Mouse (Mus musculus) midbrain, embryonic 12.5 days (tissue): ENCODE measurements around the gene Twf2. TPM values are rescaled to one million over a fixed set of nuclear protein-coding genes. Genes with fewer than 3 reads are reported as not detected.
A peak's percentile ranks its signal among the peaks of the same experiment; 100 is the strongest.

Source experiments
- ATAC-seq: fragments of 200-750 bp; cut with Nextera tagmentation; 2 replicates; pipeline ENCODE4 v1.8.0; 2017; ENCODE audit warnings: low read depth, moderate TSS enrichment, moderate library complexity; ENCODE audit not compliant: low FRiP score
- H3K27ac ChIP-seq: fragments of 300-500 bp; sonication (generic); replicated peaks from 2 replicates; pipeline ENCODE4 v1.5.1; 2016; ENCODE audit warnings: mild to moderate bottlenecking
- H3K27me3 ChIP-seq: fragments of 300-500 bp; sonication (generic); 2 replicates; pipeline ENCODE4 v1.6.1; 2016; ENCODE audit warnings: mild to moderate bottlenecking
- H3K36me3 ChIP-seq: fragments of 300-500 bp; sonication (generic); 2 replicates; pipeline ENCODE4 v1.6.1; 2016
- H3K4me1 ChIP-seq: fragments of 300-500 bp; sonication (generic); 2 replicates; pipeline ENCODE4 v1.6.1; 2016
- H3K4me2 ChIP-seq: fragments of 300-500 bp; sonication (generic); replicated peaks from 2 replicates; pipeline ENCODE4 v1.6.1; 2016; ENCODE audit warnings: mild to moderate bottlenecking, moderate library complexity
- H3K4me3 ChIP-seq: fragments of 300-500 bp; sonication (generic); 2 replicates; pipeline ENCODE4 v1.5.1; 2016; ENCODE audit warnings: mild to moderate bottlenecking
- H3K9ac ChIP-seq: fragments of 300-500 bp; sonication (generic); replicated peaks from 2 replicates; pipeline ENCODE4 v1.6.1; 2016; ENCODE audit warnings: mild to moderate bottlenecking, moderate library complexity
- H3K9me3 ChIP-seq: fragments of 300-500 bp; sonication (generic); 2 replicates; pipeline ENCODE4 v1.6.1; 2016; ENCODE audit warnings: mild to moderate bottlenecking
- WGBS: fragments of 180-500 bp; shearing (Covaris S2); methylation state at CpG from one replicate; pipeline ENCODE4 v1.1.7; 2016; 5-methylcytosine and 5-hydroxymethylcytosine counted together
- polyA plus RNA-seq: library from polyadenylated mRNA; unstranded; fragments of >200 nt; fragmentation: Nextera tagmentation; extraction: Ambion mirVana; gene quantifications from 2 replicates; pipeline ENCODE4 v1.2.1, GENCODE M21; 2016

Twf2 gene
- polyA plus RNA-seq, 1 experiment from 2014 or later, result 58.0 TPM

DNA sequence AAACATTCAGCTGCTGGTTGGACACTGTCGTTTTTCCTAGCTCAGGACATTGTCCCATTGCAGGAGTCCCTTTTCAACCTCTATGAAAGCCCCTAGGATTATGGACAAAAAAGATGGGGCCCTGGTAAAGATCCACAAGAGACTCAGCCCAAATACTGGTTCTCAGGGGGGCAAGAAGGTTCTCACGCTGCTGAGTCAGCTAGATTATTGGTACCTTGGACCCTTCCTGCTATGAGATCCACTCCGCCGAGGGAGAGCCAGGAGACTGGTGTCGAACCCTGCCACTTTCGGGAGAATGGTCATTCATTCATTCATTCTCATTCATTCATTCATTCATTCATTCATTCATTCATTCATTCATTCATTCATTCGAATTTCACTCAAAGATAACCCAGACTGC lies 14.1 kb downstream of the Twf2 start:
- H3K4me3 ChIP-seq, result no peak overlapping the region
- no peaks in the 10 kb centered on the region for H3K9me3 ChIP-seq
- 87% methylated on average over 7 of the region's 7 CpGs for WGBS
- H3K36me3 ChIP-seq, result peaks cover 33% of the 10 kb centered on the region
- no peak overlapping the region for H3K9ac ChIP-seq
- H3K4me2 ChIP-seq, result no peak overlapping the region
- peaks cover 6% of the 10 kb centered on the region; the same call in 1 of the 2 replicates for H3K4me1 ChIP-seq
- ATAC-seq, result no peak
- H3K27me3 ChIP-seq, result no peaks in the 10 kb centered on the region
- no peak overlapping the region for H3K27ac ChIP-seq

GRCm38 (mm10) chr9:106220894-106221523 lies 18.1 kb downstream of the Twf2 start:
- H3K36me3 ChIP-seq, result no peaks in the 10 kb centered on the region
- no peak overlapping the region for H3K27ac ChIP-seq
- no peak overlapping the region for H3K9ac ChIP-seq
- no peak for ATAC-seq
- H3K27me3 ChIP-seq, result peaks cover 14% of the 10 kb centered on the region
- H3K9me3 ChIP-seq, result no peaks in the 10 kb centered on the region
- H3K4me3 ChIP-seq, result no peak overlapping the region
- H3K4me2 ChIP-seq, result no peak overlapping the region
- H3K4me1 ChIP-seq, result peaks cover 5% of the 10 kb centered on the region; the same call in 1 of the 2 replicates
- 76% methylated on average over 8 of the region's 8 CpGs for WGBS

DNA sequence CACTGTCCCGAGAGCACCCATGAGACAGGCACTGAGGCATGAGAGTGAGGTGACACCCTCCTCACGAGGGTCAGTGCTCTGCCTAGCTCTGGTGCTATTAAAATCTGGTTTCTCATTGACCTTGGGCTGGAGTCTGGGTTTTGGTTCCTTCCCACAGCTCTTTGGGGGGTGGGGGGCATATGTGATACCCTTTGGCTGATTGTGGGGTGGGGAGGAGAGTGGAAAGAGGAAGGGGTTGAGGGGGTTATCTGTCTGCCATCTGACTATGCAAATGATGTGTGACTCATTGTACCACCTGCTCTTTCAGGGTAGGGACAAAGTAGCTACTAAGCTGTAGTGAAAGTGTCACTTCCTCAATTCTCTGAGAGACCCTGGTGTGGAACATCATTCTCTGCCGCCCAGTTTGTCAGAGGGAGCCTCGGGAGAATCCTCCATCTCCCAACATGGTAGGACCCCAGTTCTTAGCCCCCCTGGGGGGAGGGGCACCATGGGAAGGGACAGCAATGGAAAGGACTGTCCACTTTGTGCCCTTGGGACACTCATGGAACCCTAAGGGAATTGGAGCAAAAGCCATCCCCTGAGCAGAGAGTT lies 19.4 kb downstream of the Twf2 start, which contains the start of gene Tlr9:
Gene Tlr9 (plus strand): TSS at position 338 of the 591 bp plus-strand sequence.
- no peak within 1 kb of the TSS for H3K27ac ChIP-seq
- no peak within 1 kb of the TSS for H3K4me2 ChIP-seq
- H3K4me1 ChIP-seq, result peaks cover 11% of the 10 kb centered on the region
- peaks cover 22% of the 10 kb centered on the region for H3K27me3 ChIP-seq
- H3K36me3 ChIP-seq, result no peaks in the 10 kb centered on the region
- H3K9me3 ChIP-seq, result no peaks in the 10 kb centered on the region
- H3K4me3 ChIP-seq, result no peak within 1 kb of the TSS
- H3K9ac ChIP-seq, result no peak within 1 kb of the TSS
- 77% methylated on average over 4 of the region's 4 CpGs for WGBS
- no peak for ATAC-seq

GRCm38 (mm10) chr9:106222994-106223393 lies 20.1 kb downstream of the Twf2 start:
- Histone ChIP-seq H3K36me3 (no peaks in the 10 kb centered on the region), H3K4me1 (peaks cover 11% of the 10 kb centered on the region), H3K27me3 (peaks cover 22% of the 10 kb centered on the region), H3K4me2 (no peak overlapping the region), H3K4me3 (no peak overlapping the region), H3K27ac (no peak overlapping the region), H3K9ac (no peak overlapping the region), H3K9me3 (no peaks in the 10 kb centered on the region)
- ATAC-seq, result no peak
- WGBS, result 86% methylated on average over 4 of the region's 4 CpGs

DNA sequence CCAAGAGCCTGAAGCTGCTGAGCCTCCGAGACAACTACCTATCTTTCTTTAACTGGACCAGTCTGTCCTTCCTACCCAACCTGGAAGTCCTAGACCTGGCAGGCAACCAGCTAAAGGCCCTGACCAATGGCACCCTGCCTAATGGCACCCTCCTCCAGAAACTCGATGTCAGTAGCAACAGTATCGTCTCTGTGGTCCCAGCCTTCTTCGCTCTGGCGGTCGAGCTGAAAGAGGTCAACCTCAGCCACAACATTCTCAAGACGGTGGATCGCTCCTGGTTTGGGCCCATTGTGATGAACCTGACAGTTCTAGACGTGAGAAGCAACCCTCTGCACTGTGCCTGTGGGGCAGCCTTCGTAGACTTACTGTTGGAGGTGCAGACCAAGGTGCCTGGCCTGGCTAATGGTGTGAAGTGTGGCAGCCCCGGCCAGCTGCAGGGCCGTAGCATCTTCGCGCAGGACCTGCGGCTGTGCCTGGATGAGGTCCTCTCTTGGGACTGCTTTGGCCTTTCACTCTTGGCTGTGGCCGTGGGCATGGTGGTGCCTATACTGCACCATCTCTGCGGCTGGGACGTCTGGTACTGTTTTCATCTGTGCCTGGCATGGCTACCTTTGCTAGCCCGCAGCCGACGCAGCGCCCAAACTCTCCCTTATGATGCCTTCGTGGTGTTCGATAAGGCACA lies 22.7 kb downstream of the Twf2 start:
- WGBS, result 62% methylated on average over 24 of the region's 24 CpGs
- peak overlapping the region; percentile 50 for H3K9ac ChIP-seq
- H3K4me3 ChIP-seq, result peak overlapping the region; percentile 41
- H3K4me1 ChIP-seq, result peaks cover 11% of the 10 kb centered on the region
- 0 out of 2 replicates have a peak, but pooled peaks have one; percentile 19 for ATAC-seq
- H3K9me3 ChIP-seq, result no peaks in the 10 kb centered on the region
- peak overlapping the region; percentile 72 for H3K4me2 ChIP-seq
- H3K27ac ChIP-seq, result no peak overlapping the region; the same call in 1 of the 2 replicates
- peaks cover 22% of the 10 kb centered on the region for H3K27me3 ChIP-seq
- no peaks in the 10 kb centered on the region for H3K36me3 ChIP-seq

DNA sequence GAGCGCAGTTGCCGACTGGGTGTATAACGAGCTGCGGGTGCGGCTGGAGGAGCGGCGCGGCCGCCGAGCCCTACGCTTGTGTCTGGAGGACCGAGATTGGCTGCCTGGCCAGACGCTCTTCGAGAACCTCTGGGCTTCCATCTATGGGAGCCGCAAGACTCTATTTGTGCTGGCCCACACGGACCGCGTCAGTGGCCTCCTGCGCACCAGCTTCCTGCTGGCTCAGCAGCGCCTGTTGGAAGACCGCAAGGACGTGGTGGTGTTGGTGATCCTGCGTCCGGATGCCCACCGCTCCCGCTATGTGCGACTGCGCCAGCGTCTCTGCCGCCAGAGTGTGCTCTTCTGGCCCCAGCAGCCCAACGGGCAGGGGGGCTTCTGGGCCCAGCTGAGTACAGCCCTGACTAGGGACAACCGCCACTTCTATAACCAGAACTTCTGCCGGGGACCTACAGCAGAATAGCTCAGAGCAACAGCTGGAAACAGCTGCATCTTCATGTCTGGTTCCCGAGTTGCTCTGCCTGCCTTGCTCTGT lies 23.3 kb downstream of the Twf2 start:
- no peaks in the 10 kb centered on the region for H3K36me3 ChIP-seq
- 5% methylated on average over 34 of the region's 34 CpGs for whole genome bisulfite sequencing
- no peaks in the 10 kb centered on the region for H3K9me3 ChIP-seq
- H3K27me3 ChIP-seq, result peaks cover 22% of the 10 kb centered on the region
- peak overlapping the region; percentile 41 for H3K4me3 ChIP-seq
- ATAC-seq, result peak; percentile 78
- H3K27ac ChIP-seq, result no peak overlapping the region; the same call in 1 of the 2 replicates
- peak overlapping the region; percentile 50 for H3K9ac ChIP-seq
- H3K4me2 ChIP-seq, result peak overlapping the region; percentile 72
- peaks cover 11% of the 10 kb centered on the region for H3K4me1 ChIP-seq

DNA sequence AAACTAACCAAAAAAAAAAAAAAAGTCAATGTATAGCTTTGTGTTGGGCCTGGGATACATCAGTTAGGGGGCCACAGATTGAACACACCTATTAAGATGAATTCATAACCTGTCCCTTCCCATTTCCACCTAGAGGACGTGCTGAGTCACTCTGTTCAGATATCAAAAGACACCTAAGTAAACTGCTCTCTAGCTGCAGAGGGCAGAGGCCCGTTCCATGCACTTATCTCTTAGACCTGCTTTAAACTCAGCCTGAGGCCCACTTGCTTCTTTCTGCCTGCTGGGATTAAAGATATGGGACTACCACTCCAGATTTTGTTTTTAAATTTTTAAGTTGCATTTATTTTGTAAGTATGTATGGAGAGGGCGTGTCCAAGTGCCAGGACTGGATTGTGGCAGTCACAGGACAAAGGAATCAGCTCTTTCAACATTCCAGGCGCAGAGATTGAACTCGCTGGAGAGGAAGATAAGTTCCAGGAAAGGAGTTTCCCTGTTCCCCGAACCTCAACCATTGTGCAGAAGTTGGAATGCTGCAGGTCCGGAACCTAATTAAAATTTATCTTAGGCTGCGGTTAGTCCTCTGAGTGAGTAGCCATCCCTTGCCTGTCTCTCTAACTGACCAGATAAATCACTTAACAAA lies 25.0 kb downstream of the Twf2 start:
- no peak overlapping the region for H3K27ac ChIP-seq
- peaks cover 6% of the 10 kb centered on the region for H3K36me3 ChIP-seq
- H3K27me3 ChIP-seq, result peaks cover 22% of the 10 kb centered on the region
- no peak overlapping the region for H3K4me2 ChIP-seq
- 70% methylated on average over 8 of the region's 8 CpGs for WGBS
- no peak overlapping the region for H3K4me3 ChIP-seq
- no peak for ATAC-seq
- no peak overlapping the region for H3K9ac ChIP-seq
- no peaks in the 10 kb centered on the region for H3K9me3 ChIP-seq
- peaks cover 11% of the 10 kb centered on the region for H3K4me1 ChIP-seq

- peaks cover 16% of the 10 kb centered on the region for H3K27me3 ChIP-seq
- no peak overlapping the region for H3K27ac ChIP-seq
- peaks cover 11% of the 10 kb centered on the region for H3K4me1 ChIP-seq
- no peak for ATAC-seq
- no peaks in the 10 kb centered on the region for H3K9me3 ChIP-seq
- H3K4me3 ChIP-seq, result no peak overlapping the region
- H3K36me3 ChIP-seq, result peaks cover 28% of the 10 kb centered on the region
- H3K9ac ChIP-seq, result no peak overlapping the region
- WGBS, result 86% methylated on average over 7 of the region's 9 CpGs
- no peak overlapping the region for H3K4me2 ChIP-seq
Observed at GRCm38 (mm10) chr9:106230051-106230733, 27.3 kb downstream of the Twf2 start.

DNA sequence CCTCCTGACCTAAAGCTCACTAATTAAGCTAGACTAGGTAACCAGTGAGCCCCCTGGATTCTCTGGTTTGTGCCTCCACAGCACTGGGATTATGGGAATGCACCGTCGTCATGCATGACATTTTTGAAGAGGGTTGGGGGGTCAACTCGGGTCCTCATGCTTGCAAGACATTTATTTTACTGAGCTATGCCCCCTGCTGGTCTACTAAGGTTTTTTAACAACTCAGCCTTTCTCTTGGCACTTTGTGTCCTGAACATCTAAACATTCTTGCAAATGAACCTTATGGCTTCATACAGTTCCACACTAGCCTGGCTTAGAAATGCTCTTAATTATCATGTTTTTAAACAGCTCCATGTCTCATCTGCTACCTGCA lies 27.8 kb downstream of the Twf2 start:
- H3K9ac ChIP-seq, result no peak overlapping the region
- H3K4me3 ChIP-seq, result no peak overlapping the region
- no peak for ATAC-seq
- H3K27me3 ChIP-seq, result peaks cover 10% of the 10 kb centered on the region
- H3K9me3 ChIP-seq, result no peaks in the 10 kb centered on the region
- H3K27ac ChIP-seq, result no peak overlapping the region
- H3K36me3 ChIP-seq, result peaks cover 33% of the 10 kb centered on the region
- H3K4me2 ChIP-seq, result no peak overlapping the region
- peaks cover 9% of the 10 kb centered on the region for H3K4me1 ChIP-seq
- 69% methylated on average over 3 of the region's 3 CpGs for WGBS

DNA sequence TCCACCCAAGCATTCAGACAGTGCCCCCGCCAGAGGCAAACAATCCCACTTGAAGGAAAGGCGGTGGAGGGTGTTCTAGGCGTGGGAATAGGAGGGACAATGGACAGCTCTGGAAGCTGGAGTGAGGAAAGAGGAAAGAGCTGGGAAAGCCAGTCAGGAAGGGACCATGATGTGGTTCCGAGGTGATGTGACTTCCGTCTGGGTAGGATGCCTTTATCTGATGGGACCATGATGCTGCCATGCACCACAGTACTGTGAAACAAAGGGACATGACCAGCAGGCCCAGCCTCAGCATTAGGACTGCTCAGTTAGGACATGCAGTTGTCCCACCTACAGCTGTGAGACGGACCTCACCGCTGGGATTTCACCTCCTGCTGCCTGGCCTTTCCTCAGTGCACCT lies 28.3 kb downstream of the Twf2 start:
- Histone ChIP-seq H3K9ac (no peak overlapping the region), H3K36me3 (peaks cover 38% of the 10 kb centered on the region), H3K27ac (no peak overlapping the region), H3K4me1 (peaks cover 4% of the 10 kb centered on the region), H3K27me3 (peaks cover 8% of the 10 kb centered on the region), H3K4me3 (no peak overlapping the region), H3K9me3 (no peaks in the 10 kb centered on the region), H3K4me2 (no peak overlapping the region)
- ATAC-seq, result no peak
- 81% methylated on average over 7 of the region's 7 CpGs for WGBS

DNA sequence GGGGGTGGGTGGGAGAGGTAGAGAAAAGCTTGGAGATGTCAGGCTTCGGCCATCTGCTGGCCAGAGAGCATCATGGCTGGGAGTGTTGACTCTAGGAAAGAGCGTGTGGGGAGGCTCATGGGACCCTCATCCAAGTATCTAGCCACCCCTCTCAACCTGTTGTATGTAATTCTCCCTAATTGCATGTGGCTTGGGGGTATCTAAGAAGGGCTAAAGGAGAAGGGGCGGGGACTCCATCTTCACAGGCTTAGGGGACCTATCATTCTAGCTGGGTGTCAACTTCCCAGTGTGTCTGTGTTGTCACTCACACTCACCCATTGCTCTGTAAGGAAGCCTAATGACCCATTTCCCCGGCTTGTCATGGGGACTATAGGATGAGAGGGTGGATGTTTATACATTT lies 28.9 kb downstream of the Twf2 start:
- Histone ChIP-seq H3K27me3 (peaks cover 3% of the 10 kb centered on the region), H3K4me1 (no peaks in the 10 kb centered on the region), H3K9ac (no peak overlapping the region), H3K27ac (no peak overlapping the region), H3K4me2 (no peak overlapping the region), H3K9me3 (no peaks in the 10 kb centered on the region), H3K36me3 (peaks cover 44% of the 10 kb centered on the region), H3K4me3 (no peak overlapping the region)
- no peak for ATAC-seq
- WGBS, result 75% methylated on average over 4 of the region's 4 CpGs
